Mouse (Mus musculus): ENCODE data around the gene Bud31. TPM values are rescaled to one million over a fixed set of nuclear protein-coding genes. Genes with fewer than 3 reads are reported as not detected.
"Not testable (repeated sequence)": the region's sequence is repeated elsewhere in the genome, so short reads cannot be mapped to it uniquely, and the experiment has no call there.

Gene Bud31
- total RNA-seq (2014; fragmentation: Nextera tagmentation) (116 and 155 TPM in 2 replicates), total RNA-seq (2017) (287 and 292 TPM in 2 replicates), polyA plus RNA-seq (2012) (5.7 and 8.7 TPM in 2 replicates)

DNA sequence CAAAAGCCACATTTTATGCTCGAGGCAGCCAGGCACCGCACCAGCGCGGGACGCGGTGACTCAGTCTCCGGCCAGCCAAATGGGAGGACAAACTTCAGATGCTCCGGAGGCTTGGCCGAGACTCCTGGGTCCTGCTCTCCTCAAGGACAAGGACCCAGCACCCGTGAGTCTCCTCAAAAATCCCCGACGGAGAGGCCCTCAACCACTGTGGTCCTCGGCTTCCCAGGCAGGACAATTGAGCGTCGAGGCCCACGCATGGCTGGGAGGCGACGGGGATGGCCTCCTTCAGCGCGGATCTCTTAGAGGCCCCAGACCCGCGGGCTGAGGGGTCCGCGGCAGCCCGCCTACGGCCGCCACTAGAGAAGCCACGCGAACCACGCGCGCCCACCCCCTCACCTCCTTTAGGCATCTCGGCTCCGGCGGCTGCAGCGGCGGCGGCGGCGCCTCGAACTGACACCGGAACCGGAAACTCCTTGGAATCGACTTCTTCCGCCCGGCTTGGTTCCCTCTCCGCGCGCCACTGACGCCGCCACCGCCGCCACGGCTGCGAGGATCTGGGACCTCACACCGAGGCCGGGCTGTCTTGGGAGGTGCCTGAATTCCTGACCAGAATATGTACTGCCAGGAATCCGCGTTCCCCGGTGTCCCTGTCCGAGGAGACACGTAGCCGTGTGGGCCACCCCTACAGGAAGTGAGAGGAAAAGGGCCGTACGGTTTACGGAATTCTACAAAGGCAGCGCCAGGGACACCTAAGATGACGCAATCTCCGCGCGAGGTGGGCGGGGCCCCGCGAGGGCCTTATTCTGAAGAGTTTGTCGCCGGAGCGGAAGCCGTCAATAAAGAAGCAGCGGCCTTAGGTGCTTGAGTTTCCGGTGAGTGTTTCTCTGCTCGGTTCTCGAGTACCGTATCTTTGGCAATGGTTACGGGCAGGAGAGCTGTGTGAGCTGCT lies at the start of gene Bud31, which contains the start of gene Pdap1:
Gene Bud31, plus strand, starts transcription at position 792 of the 949 bp plus-strand sequence.
Gene Pdap1, minus strand, starts transcription at position 668 of the 949 bp plus-strand sequence.
- DNase-seq (ENCODE audit: low spot score) (peak; percentile 85), ATAC-seq (ENCODE audit: extremely low read depth, insufficient number of reproducible peaks, low FRiP score, poor library complexity, severe bottlenecking) (peak; percentile 71)
- H3K4me1 ChIP-seq (ENCODE audit: insufficient read depth, low read depth, low read length): peaks cover 46% of the 10 kb centered on the region
- H3K36me3 ChIP-seq (replicated peaks): peaks cover 69% of the 10 kb centered on the region
- peak within 1 kb of the TSS; percentile 85 for H3K4me3 ChIP-seq (ENCODE audit: low read depth, low read length)
- no peaks in the 10 kb centered on the region for H3K27me3 ChIP-seq (ENCODE audit: insufficient read depth, low read length)
- H3K9me3 ChIP-seq (replicated peaks): no peaks in the 10 kb centered on the region
- TF ChIP-seq POLR2AphosphoS5 (IDR thresholded peaks at IDR 0.05; ENCODE audit: insufficient replicate concordance, low read depth, low read length): no peak
- TF ChIP-seq TAL1 (conservative IDR thresholded peaks at IDR 0.05; ENCODE audit: low read depth, low read length): no peak
- TF ChIP-seq GATA1 (IDR thresholded peaks at IDR 0.05; ENCODE audit: borderline replicate concordance, low read length): no peak
- no peak for TF ChIP-seq CTCF (IDR thresholded peaks at IDR 0.05; ENCODE audit: low read depth, low read length)
- TF ChIP-seq GATA2 (IDR thresholded peaks at IDR 0.05; ENCODE audit: borderline replicate concordance, low read depth, low read length): no peak

DNA sequence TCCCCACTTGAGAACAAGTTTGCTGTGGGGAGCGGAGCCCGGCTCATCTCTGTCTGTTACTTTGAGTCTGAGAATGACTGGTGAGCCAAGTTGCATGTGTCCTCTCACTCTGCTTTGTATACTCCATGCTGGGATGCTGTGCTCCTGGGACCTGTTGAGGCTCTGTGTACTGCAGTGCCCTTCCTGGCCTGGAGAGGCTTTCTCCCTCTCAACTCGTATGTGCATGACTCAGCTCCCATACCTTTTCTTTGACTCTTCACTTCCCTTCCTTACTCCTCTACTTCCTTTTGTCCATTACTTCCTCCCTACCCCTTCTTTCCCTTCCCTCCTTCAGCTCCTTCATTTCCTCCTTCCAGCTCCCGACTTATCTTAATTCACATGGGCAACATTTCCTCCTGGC lies 44.0 kb upstream of the Bud31 start:
- ATAC-seq (ENCODE audit: extremely low read depth, insufficient number of reproducible peaks, low FRiP score, poor library complexity, severe bottlenecking) (no peak), DNase-seq (ENCODE audit: low spot score) (no peak)
- H3K27me3 ChIP-seq (ENCODE audit: insufficient read depth, low read length): no peaks in the 10 kb centered on the region
- peaks cover 46% of the 10 kb centered on the region for H3K4me1 ChIP-seq (ENCODE audit: insufficient read depth, low read depth, low read length)
- H3K9me3 ChIP-seq (replicated peaks): no peaks in the 10 kb centered on the region
- TF ChIP-seq POLR2AphosphoS5 (IDR thresholded peaks at IDR 0.05; ENCODE audit: insufficient replicate concordance, low read depth, low read length): no peak
- TF ChIP-seq GATA2 (IDR thresholded peaks at IDR 0.05; ENCODE audit: borderline replicate concordance, low read depth, low read length): no peak
- TF ChIP-seq GATA1 (IDR thresholded peaks at IDR 0.05; ENCODE audit: borderline replicate concordance, low read length): no peak
- TF ChIP-seq CTCF (IDR thresholded peaks at IDR 0.05; ENCODE audit: low read depth, low read length): no peak
- TF ChIP-seq TAL1 (conservative IDR thresholded peaks at IDR 0.05; ENCODE audit: low read depth, low read length): no peak
- no peak overlapping the region for H3K4me3 ChIP-seq (ENCODE audit: low read depth, low read length)
- peaks cover 94% of the 10 kb centered on the region for H3K36me3 ChIP-seq (replicated peaks)

DNA sequence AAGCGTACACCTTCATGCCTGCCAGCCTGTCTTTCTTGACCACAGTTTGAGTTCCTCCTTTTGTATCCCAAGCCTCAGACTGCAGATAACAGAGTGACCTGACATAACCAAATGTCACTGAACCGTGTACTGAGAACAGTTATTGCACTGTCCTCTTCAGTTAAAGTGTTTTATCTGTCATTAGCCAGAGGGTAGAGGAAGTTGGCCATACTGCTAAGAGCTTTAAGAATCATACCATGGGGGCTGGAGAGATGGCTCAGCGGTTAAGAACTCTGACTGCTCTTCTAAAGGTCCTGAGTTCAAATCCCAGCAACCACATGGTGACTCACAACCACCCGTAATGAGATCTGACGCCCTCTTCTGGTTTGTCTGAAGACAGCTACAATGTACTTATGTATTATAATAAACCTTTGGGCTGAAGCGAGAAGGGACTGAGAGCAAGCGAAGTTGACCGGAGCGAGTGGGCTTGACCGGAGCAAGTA lies 41.8 kb upstream of the Bud31 start:
- Histone ChIP-seq H3K27me3 (ENCODE audit: insufficient read depth, low read length) (no peaks in the 10 kb centered on the region), H3K4me3 (ENCODE audit: low read depth, low read length) (no peak overlapping the region), H3K4me1 (ENCODE audit: insufficient read depth, low read depth, low read length) (peaks cover 51% of the 10 kb centered on the region), H3K36me3 (replicated peaks) (peaks cover 90% of the 10 kb centered on the region), H3K9me3 (replicated peaks) (no peaks in the 10 kb centered on the region)
- DNase-seq (ENCODE audit: low spot score) (peak; percentile 64), ATAC-seq (ENCODE audit: extremely low read depth, insufficient number of reproducible peaks, low FRiP score, poor library complexity, severe bottlenecking) (peak; percentile 90)
- TF ChIP-seq CTCF (IDR thresholded peaks at IDR 0.05; ENCODE audit: low read depth, low read length) (no peak), TAL1 (conservative IDR thresholded peaks at IDR 0.05; ENCODE audit: low read depth, low read length) (peak; percentile 49)

DNA sequence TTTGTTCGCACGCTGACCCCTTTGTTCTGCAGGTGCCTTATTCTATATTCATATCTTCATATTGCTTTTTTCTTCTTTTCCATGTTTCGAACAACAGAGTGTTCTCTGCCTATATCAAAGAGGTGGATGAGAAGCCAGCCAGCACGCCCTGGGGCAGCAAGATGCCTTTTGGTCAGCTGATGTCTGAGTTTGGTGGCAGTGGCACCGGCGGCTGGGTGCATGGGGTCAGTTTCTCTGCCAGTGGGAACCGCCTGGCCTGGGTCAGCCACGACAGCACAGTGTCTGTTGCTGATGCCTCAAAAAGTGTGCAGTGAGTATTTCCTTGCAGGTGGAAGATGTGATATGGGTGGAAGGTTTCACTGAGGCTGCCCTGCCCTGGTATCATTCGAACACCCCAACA lies 39.2 kb upstream of the Bud31 start:
- no peaks in the 10 kb centered on the region for H3K9me3 ChIP-seq (replicated peaks)
- no peaks in the 10 kb centered on the region for H3K27me3 ChIP-seq (ENCODE audit: insufficient read depth, low read length)
- peaks cover 44% of the 10 kb centered on the region for H3K4me1 ChIP-seq (ENCODE audit: insufficient read depth, low read depth, low read length)
- no peak for TF ChIP-seq POLR2AphosphoS5 (IDR thresholded peaks at IDR 0.05; ENCODE audit: insufficient replicate concordance, low read depth, low read length)
- TF ChIP-seq TAL1 (conservative IDR thresholded peaks at IDR 0.05; ENCODE audit: low read depth, low read length): no peak
- no peak for TF ChIP-seq GATA2 (IDR thresholded peaks at IDR 0.05; ENCODE audit: borderline replicate concordance, low read depth, low read length)
- no peak for TF ChIP-seq CTCF (IDR thresholded peaks at IDR 0.05; ENCODE audit: low read depth, low read length)
- no peak for TF ChIP-seq GATA1 (IDR thresholded peaks at IDR 0.05; ENCODE audit: borderline replicate concordance, low read length)
- ATAC-seq (ENCODE audit: extremely low read depth, insufficient number of reproducible peaks, low FRiP score, poor library complexity, severe bottlenecking) (no peak), DNase-seq (ENCODE audit: low spot score) (no peak)
- peaks cover 90% of the 10 kb centered on the region for H3K36me3 ChIP-seq (replicated peaks)
- no peak overlapping the region for H3K4me3 ChIP-seq (ENCODE audit: low read depth, low read length)

DNA sequence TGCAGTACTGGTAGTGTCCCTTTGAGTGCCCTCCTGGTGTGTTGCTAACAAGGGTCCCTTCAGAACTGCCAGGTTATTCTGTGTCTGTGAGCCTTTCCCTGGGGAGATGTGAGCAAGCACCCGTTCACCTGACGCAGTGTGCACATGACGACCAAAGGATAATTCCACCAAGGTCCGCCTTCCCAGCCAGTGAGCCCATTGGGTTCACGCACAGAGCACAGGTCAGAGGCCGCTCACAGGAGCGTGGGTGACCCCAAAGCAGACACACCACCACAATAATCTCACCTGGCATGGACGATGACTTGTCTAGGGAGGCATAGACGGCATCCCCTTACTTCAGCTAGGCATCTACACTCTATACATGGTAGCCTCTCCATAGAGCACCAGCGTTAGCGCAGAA lies 38.7 kb upstream of the Bud31 start:
- H3K9me3 ChIP-seq (replicated peaks); ATAC-seq (ENCODE audit: extremely low read depth, insufficient number of reproducible peaks, low FRiP score, poor library complexity, severe bottlenecking); H3K27me3 ChIP-seq (ENCODE audit: insufficient read depth, low read length); H3K4me3 ChIP-seq (ENCODE audit: low read depth, low read length); DNase-seq (ENCODE audit: low spot score): not testable (repeated sequence)
- Histone ChIP-seq H3K4me1 (ENCODE audit: insufficient read depth, low read depth, low read length) (peaks cover 39% of the 10 kb centered on the region), H3K36me3 (replicated peaks) (peaks cover 90% of the 10 kb centered on the region)

DNA sequence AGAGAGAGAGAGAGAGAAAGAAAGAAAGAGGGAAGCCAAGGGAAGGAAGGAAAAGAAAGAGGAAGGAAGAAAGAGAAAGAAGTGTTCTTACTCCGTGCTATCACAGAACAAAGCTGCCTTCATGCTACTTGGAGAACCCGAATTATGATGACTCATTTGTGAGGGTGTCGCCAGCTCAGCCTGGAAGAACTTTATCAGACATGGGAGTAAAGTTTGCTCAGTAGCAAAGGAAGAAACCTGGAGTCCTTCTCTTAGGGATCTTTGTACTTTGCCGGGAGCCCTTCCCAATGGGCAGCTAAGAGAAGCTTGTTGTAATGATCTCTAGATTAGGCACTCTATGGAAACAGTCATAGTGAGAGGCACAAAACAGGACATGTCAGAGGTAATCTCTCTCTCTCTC lies 37.5 kb upstream of the Bud31 start:
- ATAC-seq (ENCODE audit: extremely low read depth, insufficient number of reproducible peaks, low FRiP score, poor library complexity, severe bottlenecking): 0 out of 2 replicates have a peak, but pooled peaks have one; percentile 19
- DNase-seq (ENCODE audit: low spot score): no peak
- Histone ChIP-seq H3K27me3 (ENCODE audit: insufficient read depth, low read length) (no peaks in the 10 kb centered on the region), H3K36me3 (replicated peaks) (peaks cover 91% of the 10 kb centered on the region), H3K9me3 (replicated peaks) (no peaks in the 10 kb centered on the region), H3K4me3 (ENCODE audit: low read depth, low read length) (no peak overlapping the region), H3K4me1 (ENCODE audit: insufficient read depth, low read depth, low read length) (peaks cover 32% of the 10 kb centered on the region)
- no peak for TF ChIP-seq TAL1 (conservative IDR thresholded peaks at IDR 0.05; ENCODE audit: low read depth, low read length)
- TF ChIP-seq GATA1 (IDR thresholded peaks at IDR 0.05; ENCODE audit: borderline replicate concordance, low read length): no peak
- TF ChIP-seq POLR2AphosphoS5 (IDR thresholded peaks at IDR 0.05; ENCODE audit: insufficient replicate concordance, low read depth, low read length): no peak
- no peak for TF ChIP-seq GATA2 (IDR thresholded peaks at IDR 0.05; ENCODE audit: borderline replicate concordance, low read depth, low read length)
- TF ChIP-seq CTCF (IDR thresholded peaks at IDR 0.05; ENCODE audit: low read depth, low read length): no peak
